Mouse (Mus musculus): ENCODE data around the gene Nemf. TPM values are rescaled to one million over a fixed set of nuclear protein-coding genes. Genes with fewer than 3 reads are reported as not detected.
"Not testable (repeated sequence)": the region's sequence is repeated elsewhere in the genome, so short reads cannot be mapped to it uniquely, and the experiment has no call there.

The Nemf gene
- polyA plus RNA-seq, 1 experiment from 2014 or later = 89.2 TPM

GRCm38 (mm10) chr12:69385542-69386280 lies 28.7 kb upstream of the Nemf start:
- no peaks in the 10 kb centered on the region for H3K27me3 ChIP-seq (replicated peaks)
- H3K36me3 ChIP-seq = no peaks in the 10 kb centered on the region
- no peak overlapping the region for H3K27ac ChIP-seq
- no peak overlapping the region for H3K4me2 ChIP-seq (replicated peaks)
- H3K9me3 ChIP-seq = no peaks in the 10 kb centered on the region
- no peak overlapping the region for H3K9ac ChIP-seq
- no peak for ATAC-seq (ENCODE audit: low FRiP score, low read depth)
- no peak overlapping the region for H3K4me3 ChIP-seq
- no peaks in the 10 kb centered on the region for H3K4me1 ChIP-seq
- WGBS = 81% methylated on average over 6 of the region's 6 CpGs

GRCm38 (mm10) chr12:69384606-69385005 lies 27.6 kb upstream of the Nemf start:
- Histone ChIP-seq H3K4me2 (replicated peaks) (no peak overlapping the region), H3K9me3 (no peaks in the 10 kb centered on the region), H3K27me3 (replicated peaks) (no peaks in the 10 kb centered on the region), H3K9ac (no peak overlapping the region), H3K4me3 (no peak overlapping the region), H3K27ac (no peak overlapping the region), H3K4me1 (no peaks in the 10 kb centered on the region), H3K36me3 (no peaks in the 10 kb centered on the region)
- WGBS = 89% methylated on average over 5 of the region's 5 CpGs
- no peak for ATAC-seq (ENCODE audit: low FRiP score, low read depth)

DNA sequence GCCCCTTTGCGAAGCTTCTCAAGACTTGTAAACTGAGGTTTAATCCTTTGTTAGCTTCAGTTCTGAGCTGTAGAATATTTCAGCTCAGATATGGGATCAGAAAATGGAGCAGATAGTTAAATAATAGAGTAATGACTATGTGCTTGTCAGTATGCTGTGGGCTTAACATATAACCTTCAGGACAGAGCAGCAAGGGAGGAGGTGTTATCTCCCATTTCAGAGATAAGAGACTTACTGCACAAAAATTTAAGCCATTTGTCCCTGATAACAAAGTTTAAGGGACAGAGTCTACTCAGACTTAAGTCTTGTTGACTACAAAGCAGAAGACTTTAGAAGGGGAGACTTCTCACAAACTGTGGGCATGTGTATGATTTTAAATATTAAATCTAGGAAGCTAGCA lies 25.9 kb upstream of the Nemf start:
- Histone ChIP-seq H3K4me1 (no peaks in the 10 kb centered on the region), H3K36me3 (no peaks in the 10 kb centered on the region), H3K4me3 (no peak overlapping the region), H3K27ac (no peak overlapping the region), H3K27me3 (replicated peaks) (no peaks in the 10 kb centered on the region), H3K9ac (no peak overlapping the region), H3K9me3 (no peaks in the 10 kb centered on the region), H3K4me2 (replicated peaks) (no peak overlapping the region)
- 100% methylated on average over 1 of the region's 1 CpGs for WGBS
- no peak for ATAC-seq (ENCODE audit: low FRiP score, low read depth)

DNA sequence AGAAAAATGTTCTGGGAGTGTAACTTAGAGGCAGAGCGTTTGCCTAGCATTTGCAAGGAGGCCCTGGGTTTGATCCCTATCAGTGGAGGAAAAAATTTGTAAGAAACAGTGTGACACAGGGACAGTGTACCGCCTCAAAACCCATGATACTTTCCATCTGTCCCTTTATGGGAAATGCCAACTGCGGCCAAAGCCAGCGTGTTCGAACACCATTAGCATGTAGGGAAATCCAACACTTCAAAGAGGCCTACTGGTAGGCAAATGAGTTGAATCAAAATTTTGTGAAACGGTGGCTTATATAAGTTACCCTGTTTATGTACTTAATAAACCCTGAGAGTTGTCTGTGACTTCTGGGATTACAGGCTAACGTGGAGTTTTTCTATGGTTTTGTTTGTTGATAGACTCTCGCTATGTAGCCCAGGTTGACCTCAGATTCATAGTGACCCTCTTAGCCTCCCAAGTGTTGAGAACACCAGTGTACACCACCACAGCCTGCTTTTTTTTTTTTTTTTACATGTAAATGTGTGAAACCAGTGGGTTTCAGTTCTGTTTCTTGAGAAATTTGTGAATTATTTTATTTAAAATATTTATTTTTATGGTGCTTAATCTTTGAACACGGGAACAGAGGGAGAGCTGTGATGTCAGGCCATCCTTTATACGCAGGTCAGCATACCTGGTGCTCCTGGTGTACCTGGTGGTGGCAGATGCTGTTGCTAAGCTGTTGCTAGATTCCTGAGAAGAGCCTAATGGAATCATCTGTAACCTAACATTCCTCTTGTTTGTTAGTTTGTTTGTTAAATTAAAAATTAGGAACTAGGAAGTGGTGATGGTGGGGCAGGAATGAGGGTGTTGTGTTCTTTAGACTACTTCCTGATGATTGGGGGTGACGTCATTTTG lies 21.8 kb upstream of the Nemf start:
- Histone ChIP-seq H3K36me3 (no peaks in the 10 kb centered on the region), H3K4me2 (replicated peaks) (no peak overlapping the region), H3K27ac (no peak overlapping the region), H3K9ac (no peak overlapping the region), H3K4me1 (peaks cover 7% of the 10 kb centered on the region), H3K4me3 (no peak overlapping the region), H3K9me3 (no peaks in the 10 kb centered on the region), H3K27me3 (replicated peaks) (no peaks in the 10 kb centered on the region)
- no peak for ATAC-seq (ENCODE audit: low FRiP score, low read depth)
- WGBS = 93% methylated on average over 11 of the region's 11 CpGs

- WGBS = 95% methylated on average over 6 of the region's 6 CpGs
- H3K9me3 ChIP-seq; H3K36me3 ChIP-seq; H3K4me2 ChIP-seq (replicated peaks); ATAC-seq (ENCODE audit: low FRiP score, low read depth); H3K27me3 ChIP-seq (replicated peaks); H3K4me3 ChIP-seq; H3K27ac ChIP-seq; H3K9ac ChIP-seq: not testable (repeated sequence)
- peaks cover 17% of the 10 kb centered on the region for H3K4me1 ChIP-seq
Measured at GRCm38 (mm10) chr12:69377636-69378035, 20.7 kb upstream of the Nemf start.

DNA sequence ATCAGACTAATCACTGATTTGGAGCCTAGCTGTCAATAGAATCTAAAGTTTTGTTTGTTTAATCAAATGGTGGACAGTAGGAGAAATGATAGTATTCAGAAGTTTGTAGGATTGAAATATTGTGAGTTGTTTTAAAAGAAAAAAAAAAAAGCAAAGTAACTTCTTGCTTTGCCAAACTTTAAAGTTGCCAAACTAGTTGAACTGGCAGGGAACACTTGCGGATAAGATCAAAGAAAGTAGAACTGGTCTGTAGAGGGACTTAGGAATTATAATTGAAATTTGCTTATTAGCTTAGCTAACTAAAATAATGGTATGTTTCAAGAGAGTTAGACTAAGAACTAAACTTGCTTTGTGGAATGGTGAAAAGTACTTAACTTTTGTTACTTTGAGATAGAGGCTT lies 20.2 kb upstream of the Nemf start:
- Histone ChIP-seq H3K9ac (no peak overlapping the region), H3K4me3 (no peak overlapping the region), H3K4me1 (peaks cover 17% of the 10 kb centered on the region), H3K4me2 (replicated peaks) (no peak overlapping the region), H3K9me3 (no peaks in the 10 kb centered on the region), H3K27ac (no peak overlapping the region), H3K36me3 (no peaks in the 10 kb centered on the region), H3K27me3 (replicated peaks) (no peaks in the 10 kb centered on the region)
- WGBS = 96% methylated on average over 1 of the region's 1 CpGs
- ATAC-seq (ENCODE audit: low FRiP score, low read depth) = no peak

DNA sequence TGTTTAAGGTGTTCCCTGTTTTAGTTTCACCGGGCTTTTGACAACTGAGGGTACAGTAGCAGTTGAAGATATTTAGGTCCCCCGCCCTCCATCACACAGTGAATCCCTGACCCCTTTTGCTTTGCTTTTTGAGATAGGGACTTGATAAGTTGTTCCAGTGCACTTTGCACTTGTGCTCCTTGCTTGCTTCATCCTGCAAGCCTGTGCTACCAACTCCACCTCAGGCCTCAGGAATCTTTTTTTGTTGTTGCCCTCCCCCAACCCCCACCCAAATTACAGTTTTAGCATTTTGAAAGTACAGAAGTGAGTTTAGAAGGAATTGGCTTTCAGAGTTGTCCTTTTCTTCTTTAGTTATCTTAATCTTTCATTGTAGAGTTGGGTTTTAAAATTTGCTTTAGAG lies 19.2 kb upstream of the Nemf start:
- Histone ChIP-seq H3K4me2 (replicated peaks) (no peak overlapping the region), H3K4me3 (no peak overlapping the region), H3K36me3 (no peaks in the 10 kb centered on the region), H3K4me1 (peaks cover 17% of the 10 kb centered on the region), H3K27me3 (replicated peaks) (no peaks in the 10 kb centered on the region), H3K9me3 (no peaks in the 10 kb centered on the region), H3K27ac (no peak overlapping the region), H3K9ac (no peak overlapping the region)
- 85% methylated on average over 2 of the region's 2 CpGs for WGBS
- ATAC-seq (ENCODE audit: low FRiP score, low read depth) = no peak

GRCm38 (mm10) chr12:69373850-69374766 lies 17.1 kb upstream of the Nemf start:
- no peaks in the 10 kb centered on the region for H3K9me3 ChIP-seq
- H3K27me3 ChIP-seq (replicated peaks) = no peaks in the 10 kb centered on the region
- no peak for ATAC-seq (ENCODE audit: low FRiP score, low read depth)
- H3K36me3 ChIP-seq = no peaks in the 10 kb centered on the region
- H3K4me1 ChIP-seq = peaks cover 17% of the 10 kb centered on the region
- WGBS = 51% methylated on average over 11 of the region's 11 CpGs
- H3K4me3 ChIP-seq = peak overlapping the region; percentile 99
- no peak overlapping the region for H3K27ac ChIP-seq
- H3K4me2 ChIP-seq (replicated peaks) = peak overlapping the region; percentile 95
- H3K9ac ChIP-seq = peak overlapping the region; percentile 99

DNA sequence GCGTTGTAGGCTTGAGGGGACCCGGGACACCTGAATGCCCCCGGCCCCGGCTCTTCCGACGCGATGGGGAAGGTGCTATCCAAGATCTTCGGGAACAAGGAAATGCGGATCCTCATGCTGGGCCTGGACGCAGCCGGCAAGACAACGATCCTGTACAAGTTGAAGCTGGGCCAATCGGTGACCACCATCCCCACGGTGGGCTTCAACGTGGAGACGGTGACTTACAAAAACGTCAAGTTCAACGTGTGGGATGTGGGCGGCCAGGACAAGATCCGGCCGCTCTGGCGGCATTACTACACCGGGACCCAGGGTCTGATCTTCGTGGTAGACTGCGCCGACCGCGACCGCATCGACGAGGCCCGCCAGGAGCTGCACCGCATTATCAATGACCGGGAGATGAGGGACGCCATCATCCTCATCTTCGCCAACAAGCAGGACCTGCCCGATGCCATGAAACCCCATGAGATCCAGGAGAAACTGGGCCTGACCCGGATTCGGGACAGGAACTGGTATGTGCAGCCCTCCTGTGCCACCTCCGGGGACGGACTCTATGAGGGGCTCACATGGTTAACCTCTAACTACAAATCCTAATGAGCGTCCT lies 15.9 kb upstream of the Nemf start:
- H3K36me3 ChIP-seq = no peaks in the 10 kb centered on the region
- peak overlapping the region; percentile 99 for H3K4me3 ChIP-seq
- H3K9me3 ChIP-seq = no peaks in the 10 kb centered on the region
- H3K27me3 ChIP-seq (replicated peaks) = no peaks in the 10 kb centered on the region
- no peak for ATAC-seq (ENCODE audit: low FRiP score, low read depth)
- WGBS = under 1% methylated on average over 42 of the region's 42 CpGs
- peak overlapping the region; percentile 99 for H3K9ac ChIP-seq
- peak overlapping the region; percentile 95 for H3K4me2 ChIP-seq (replicated peaks)
- H3K4me1 ChIP-seq = peaks cover 17% of the 10 kb centered on the region
- H3K27ac ChIP-seq = peak overlapping the region; percentile 82

- Histone ChIP-seq H3K4me2 (replicated peaks) (peak within 1 kb of the TSS; percentile 95), H3K4me1 (peaks cover 17% of the 10 kb centered on the region), H3K4me3 (peak within 1 kb of the TSS; percentile 99), H3K9me3 (no peaks in the 10 kb centered on the region), H3K27me3 (replicated peaks) (no peaks in the 10 kb centered on the region), H3K36me3 (no peaks in the 10 kb centered on the region), H3K9ac (peak within 1 kb of the TSS; percentile 99), H3K27ac (peak within 1 kb of the TSS; percentile 82)
- under 1% methylated on average over 110 of the region's 121 CpGs for WGBS
- peak; percentile 96 for ATAC-seq (ENCODE audit: low FRiP score, low read depth)
Measured at GRCm38 (mm10) chr12:69371854-69372671, 15.1 kb upstream of the Nemf start, which contains the start of the genes Arf6 and Gm9887. Gene Arf6, plus strand, starts transcription at chr12:69372150. Gene Gm9887, minus strand, starts transcription at chr12:69372458.

GRCm38 (mm10) chr12:69371421-69371853 lies 14.5 kb upstream of the Nemf start:
- no peaks in the 10 kb centered on the region for H3K9me3 ChIP-seq
- peak overlapping the region; percentile 99 for H3K4me3 ChIP-seq
- H3K27ac ChIP-seq = peak overlapping the region; percentile 53
- H3K9ac ChIP-seq = peak overlapping the region; percentile 99
- no peaks in the 10 kb centered on the region for H3K27me3 ChIP-seq (replicated peaks)
- H3K36me3 ChIP-seq = no peaks in the 10 kb centered on the region
- peaks cover 17% of the 10 kb centered on the region for H3K4me1 ChIP-seq
- WGBS = under 1% methylated on average over 24 of the region's 24 CpGs
- peak overlapping the region; percentile 95 for H3K4me2 ChIP-seq (replicated peaks)
- peak; percentile 85; the same call in 1 of the 2 replicates for ATAC-seq (ENCODE audit: low FRiP score, low read depth)
